Mouse (Mus musculus) heart, embryonic 15.5 days (tissue): ENCODE measurements around the gene Hexdc. TPM values are rescaled to one million over a fixed set of nuclear protein-coding genes. Genes with fewer than 3 reads are reported as not detected.

Experiments used
- ATAC-seq: fragments of 200-750 bp; cut with Nextera tagmentation; replicated peaks from 2 replicates; pipeline ENCODE4 v1.8.0; 2017; ENCODE audit warnings: low read depth, moderate TSS enrichment; ENCODE audit not compliant: insufficient number of reproducible peaks, insufficient read depth, low FRiP score
- H3K27ac ChIP-seq: fragments of 300-500 bp; sonication (generic); 2 replicates; pipeline ENCODE4 v1.5.1; 2015; ENCODE audit warnings: mild to moderate bottlenecking, inconsistent platforms
- H3K27me3 ChIP-seq: fragments of 300-500 bp; sonication (generic); 2 replicates; pipeline ENCODE4 v1.6.1; 2015; ENCODE audit warnings: inconsistent platforms
- H3K36me3 ChIP-seq: fragments of 300-500 bp; sonication (generic); 2 replicates; pipeline ENCODE4 v1.6.1; 2015; ENCODE audit warnings: mild to moderate bottlenecking, inconsistent platforms
- H3K4me1 ChIP-seq: fragments of 300-500 bp; sonication (generic); replicated peaks from 2 replicates; pipeline ENCODE4 v1.6.1; 2015; ENCODE audit warnings: inconsistent platforms
- H3K4me2 ChIP-seq: fragments of 300-500 bp; sonication (generic); 2 replicates; pipeline ENCODE4 v1.6.1; 2015; ENCODE audit warnings: inconsistent platforms, mild to moderate bottlenecking, moderate library complexity
- H3K4me3 ChIP-seq: fragments of 300-500 bp; sonication (generic); 2 replicates; pipeline ENCODE4 v1.5.1; 2015; ENCODE audit warnings: mild to moderate bottlenecking, inconsistent platforms
- H3K9ac ChIP-seq: fragments of 300-500 bp; sonication (generic); 2 replicates; pipeline ENCODE4 v1.6.1; 2015; ENCODE audit warnings: mild to moderate bottlenecking, inconsistent platforms
- H3K9me3 ChIP-seq: fragments of 300-500 bp; sonication (generic); replicated peaks from 2 replicates; pipeline ENCODE4 v1.6.1; 2016; ENCODE audit warnings: inconsistent platforms
- WGBS: fragments of 180-500 bp; shearing (Covaris S2); methylation state at CpG from one replicate; pipeline ENCODE4 v1.1.7; 2015; ENCODE audit warnings: mixed read lengths; 5-methylcytosine and 5-hydroxymethylcytosine counted together
- polyA plus RNA-seq: library from polyadenylated mRNA; unstranded; fragments of >200 nt; fragmentation: Nextera tagmentation; extraction: Ambion mirVana; gene quantifications from 2 replicates; pipeline ENCODE4 v1.2.1, GENCODE M21; 2015

Hexdc gene
- polyA plus RNA-seq, 1 experiment from 2014 or later = 7.3 TPM

DNA sequence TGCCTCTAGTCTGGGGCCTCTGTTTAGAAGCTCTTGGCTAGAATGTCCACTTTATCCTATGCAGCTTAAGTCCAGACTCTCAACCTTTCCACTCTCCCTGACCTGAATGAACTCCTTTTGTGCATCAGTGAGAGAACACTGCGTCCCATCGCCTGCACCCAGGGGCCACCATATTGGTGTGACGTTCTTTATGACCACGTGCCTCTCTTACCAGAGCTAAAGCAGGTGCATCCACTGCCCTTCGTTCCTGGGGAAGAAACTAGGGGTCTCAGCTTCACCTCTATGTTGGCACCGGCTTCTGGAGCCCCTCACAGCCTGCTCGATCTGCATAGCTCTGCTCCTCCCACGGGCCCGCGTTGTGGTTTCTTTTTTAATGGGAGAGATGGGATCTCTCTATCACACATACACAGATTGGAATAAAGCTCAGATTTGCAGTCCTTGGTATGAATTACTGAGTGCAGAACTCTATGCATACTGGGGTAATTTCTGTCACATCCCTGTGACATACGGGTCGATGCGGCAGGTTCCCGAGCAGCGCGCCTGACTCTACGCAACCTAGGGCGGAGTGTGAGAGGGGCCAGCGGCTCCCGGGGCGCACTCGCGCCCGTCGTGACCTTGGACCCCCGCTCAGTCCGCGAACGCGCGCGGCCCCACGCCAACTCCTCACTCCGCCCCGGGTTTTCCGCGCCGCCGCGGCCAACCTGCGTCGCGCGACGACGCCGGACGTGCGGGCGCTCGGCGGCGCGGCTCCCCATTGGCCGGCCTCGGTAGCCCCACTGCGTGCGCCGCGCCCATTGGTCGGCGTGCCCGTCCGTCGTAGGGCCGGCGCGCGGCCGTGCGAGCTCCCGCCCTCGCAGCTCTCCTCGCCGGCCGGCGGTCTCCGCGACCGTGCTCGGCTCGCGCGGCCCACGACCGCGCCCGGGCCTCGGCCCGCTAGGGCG lies 55.2 kb downstream of the Hexdc start, which contains the start of gene Foxk2:
TSS of gene Foxk2 (plus strand) at position 831 of the 941 bp plus-strand sequence.
- peak; percentile 99 for ATAC-seq
- Histone ChIP-seq H3K36me3 (peaks cover 23% of the 10 kb centered on the region), H3K9ac (peak within 1 kb of the TSS; percentile 98), H3K4me3 (peak within 1 kb of the TSS; percentile 98), H3K27ac (peak within 1 kb of the TSS; percentile 82), H3K4me2 (peak within 1 kb of the TSS; percentile 90), H3K27me3 (no peaks in the 10 kb centered on the region), H3K4me1 (peaks cover 19% of the 10 kb centered on the region), H3K9me3 (no peaks in the 10 kb centered on the region)
- under 1% methylated on average over 79 of the region's 91 CpGs for WGBS

DNA sequence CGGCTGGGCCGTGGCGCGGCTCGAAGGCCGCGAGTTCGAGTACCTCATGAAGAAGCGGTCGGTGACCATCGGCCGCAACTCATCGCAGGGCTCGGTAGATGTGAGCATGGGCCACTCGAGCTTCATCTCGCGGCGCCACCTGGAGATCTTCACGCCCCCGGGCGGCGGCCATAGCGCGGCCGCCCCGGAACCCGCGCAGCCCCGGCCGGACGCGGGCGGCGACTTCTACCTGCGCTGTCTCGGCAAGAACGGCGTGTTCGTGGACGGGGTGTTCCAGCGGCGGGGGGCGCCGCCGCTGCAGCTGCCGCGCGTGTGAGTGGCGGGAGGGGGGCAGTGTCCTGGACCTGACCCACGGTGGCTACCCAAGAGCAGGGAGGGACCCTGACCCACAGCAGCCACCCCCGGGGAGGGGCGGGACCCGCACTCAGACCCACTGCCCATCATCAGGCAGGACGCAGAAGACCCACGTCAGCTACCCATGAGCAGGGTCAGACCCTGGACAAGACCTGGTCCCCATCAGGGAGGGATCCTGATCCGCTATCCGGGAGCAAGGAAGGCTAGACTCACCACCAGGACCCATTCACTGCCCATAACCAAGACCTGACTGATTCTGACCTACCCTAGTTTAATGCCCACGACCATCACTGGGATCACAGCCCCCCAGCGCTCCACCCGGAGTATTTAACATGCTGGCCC lies 56.1 kb downstream of the Hexdc start:
- under 1% methylated on average over 60 of the region's 60 CpGs for WGBS
- Histone ChIP-seq H3K4me3 (peak overlapping the region; percentile 98), H3K4me2 (peak overlapping the region; percentile 90), H3K27me3 (no peaks in the 10 kb centered on the region), H3K36me3 (peaks cover 14% of the 10 kb centered on the region), H3K9ac (peak overlapping the region; percentile 98), H3K4me1 (peaks cover 19% of the 10 kb centered on the region), H3K9me3 (no peaks in the 10 kb centered on the region), H3K27ac (peak overlapping the region; percentile 78)
- ATAC-seq = peak; percentile 7; the same call in 1 of the 2 replicates

DNA sequence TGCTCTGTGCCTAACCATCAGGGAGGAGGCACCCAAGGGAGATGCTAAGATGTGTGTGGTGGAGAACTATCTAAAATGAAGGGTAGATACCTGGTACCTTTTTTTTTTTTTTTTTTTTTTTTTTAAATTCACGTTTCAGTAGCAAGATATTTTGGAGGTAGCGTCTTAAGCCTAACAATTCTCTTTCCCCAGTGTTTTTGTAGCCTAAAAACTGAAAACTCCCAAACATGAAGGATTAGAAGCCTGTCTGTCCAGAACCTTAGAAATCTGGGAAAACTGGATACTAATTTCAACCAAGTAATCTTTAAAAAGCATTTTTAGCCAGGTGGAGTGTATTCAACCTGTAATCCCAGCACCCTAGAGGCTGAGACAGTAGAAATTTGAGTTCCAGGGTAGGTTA lies 56.8 kb downstream of the Hexdc start:
- H3K4me3 ChIP-seq = peak overlapping the region; percentile 98
- peak overlapping the region; percentile 98 for H3K9ac ChIP-seq
- 34% methylated on average over 2 of the region's 2 CpGs for WGBS
- peaks cover 19% of the 10 kb centered on the region for H3K4me1 ChIP-seq
- H3K4me2 ChIP-seq = peak overlapping the region; percentile 90
- H3K27me3 ChIP-seq = no peaks in the 10 kb centered on the region
- H3K36me3 ChIP-seq = peaks cover 7% of the 10 kb centered on the region; the same call in 1 of the 2 replicates
- no peak for ATAC-seq
- H3K27ac ChIP-seq = no peak overlapping the region
- no peaks in the 10 kb centered on the region for H3K9me3 ChIP-seq

Other genes starting within 250 kb of the Hexdc start
- gene Csnk1d, start 213.1 kb upstream of the Hexdc start, polyA plus RNA-seq = 59.5 and 79.0 TPM in 2 replicates
- gene Cd7, start 165.0 kb upstream of the Hexdc start, polyA plus RNA-seq = 0.74 and 3.4 TPM in 2 replicates
- not detected in 2 replicates for gene Sectm1b, start 140.9 kb upstream of the Hexdc start, polyA plus RNA-seq
- gene Sectm1a, start 123.2 kb upstream of the Hexdc start, polyA plus RNA-seq = 0.30 TPM in 1 of 2 replicates, not detected in the other
- not detected in 2 replicates for gene Tex19.2, start 85.8 kb upstream of the Hexdc start, polyA plus RNA-seq
- gene Tex19.1, start 58.3 kb upstream of the Hexdc start, polyA plus RNA-seq = 0.10 TPM in 1 of 2 replicates, not detected in the other
- not detected in 2 replicates for gene Uts2r, start 44.2 kb upstream of the Hexdc start, polyA plus RNA-seq
- 26.4 and 29.8 TPM in 2 replicates for gene Ogfod3, start 278 bp downstream of the Hexdc start, polyA plus RNA-seq
- 19.1 and 29.7 TPM in 2 replicates for gene Cybc1, start 24.9 kb downstream of the Hexdc start, polyA plus RNA-seq
- gene Narf, start 32.8 kb downstream of the Hexdc start, polyA plus RNA-seq = 52.4 and 65.6 TPM in 2 replicates
- 5.7 and 8.2 TPM in 2 replicates for gene Foxk2, start 55.6 kb downstream of the Hexdc start, polyA plus RNA-seq
- 62.9 and 73.6 TPM in 2 replicates for gene Wdr45b, start 150.0 kb downstream of the Hexdc start, polyA plus RNA-seq
- 6.2 and 7.0 TPM in 2 replicates for gene Rab40b, start 183.8 kb downstream of the Hexdc start, polyA plus RNA-seq
- gene Fn3krp, start 217.0 kb downstream of the Hexdc start, polyA plus RNA-seq = 5.8 and 6.2 TPM in 2 replicates
- gene Fn3k, start 230.5 kb downstream of the Hexdc start, polyA plus RNA-seq = 11.7 and 14.9 TPM in 2 replicates
- 17.3 and 25.2 TPM in 2 replicates for gene Tbcd, start 247.5 kb downstream of the Hexdc start, polyA plus RNA-seq